Mouse (Mus musculus) heart, adult 8-10 months (tissue): Measurements from ENCODE around the gene Entpd3. TPM values are rescaled to one million over a fixed set of nuclear protein-coding genes. Genes with fewer than 3 reads are reported as not detected.

Experiments used
- DNase-seq: peaks from one replicate; pipeline ENCODE4 v3.0.0; 2022; ENCODE audit warnings: low spot score
- total RNA-seq, 4 experiments: library from RNA; stranded (reverse); gene quantifications; 2 replicates each; pipeline ENCODE4 v1.2.4; 2022

The Entpd3 gene
- total RNA-seq, 4 experiments from 2014 or later = not detected

- DNase-seq = no peak
These were observed 40.2 kb downstream of the Entpd3 start for GRCm38 (mm10) chr9:120579808-120580207.

- peak; percentile 52 for DNase-seq
These were observed 42.5 kb downstream of the Entpd3 start for GRCm38 (mm10) chr9:120581941-120582618.

DNA sequence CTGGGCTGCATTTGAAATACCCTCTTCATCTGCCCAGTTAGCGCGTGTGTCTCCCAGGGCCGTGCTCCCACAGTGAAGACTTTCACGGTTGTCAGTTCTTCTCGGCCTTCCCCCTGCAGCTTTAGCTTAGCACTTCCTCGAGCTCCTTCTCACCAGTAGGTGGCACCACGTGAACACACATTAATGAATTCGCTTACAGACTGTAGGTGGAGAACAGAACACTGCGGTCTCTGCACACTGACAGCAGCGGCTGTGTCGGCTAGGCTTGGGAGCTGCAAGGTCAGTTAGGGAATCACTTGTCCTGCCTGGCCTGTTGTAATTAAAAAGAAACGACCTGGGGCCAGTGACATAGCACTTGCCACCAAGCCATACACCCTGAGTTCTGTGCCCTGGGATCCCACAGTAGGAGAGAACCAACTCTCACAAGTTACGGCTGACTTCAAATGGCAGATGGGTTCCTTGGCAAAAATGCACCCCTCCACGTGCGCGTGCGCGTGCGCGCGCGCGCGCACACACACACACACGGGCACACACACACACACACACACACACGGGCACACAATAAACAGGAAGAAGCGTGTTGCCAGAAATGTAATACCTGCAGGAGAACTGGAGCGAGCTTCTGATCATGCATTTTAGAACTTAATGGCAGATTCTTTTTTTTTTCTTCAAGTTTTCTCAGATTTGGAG lies 43.1 kb downstream of the Entpd3 start:
- DNase-seq = peak; percentile 90

DNA sequence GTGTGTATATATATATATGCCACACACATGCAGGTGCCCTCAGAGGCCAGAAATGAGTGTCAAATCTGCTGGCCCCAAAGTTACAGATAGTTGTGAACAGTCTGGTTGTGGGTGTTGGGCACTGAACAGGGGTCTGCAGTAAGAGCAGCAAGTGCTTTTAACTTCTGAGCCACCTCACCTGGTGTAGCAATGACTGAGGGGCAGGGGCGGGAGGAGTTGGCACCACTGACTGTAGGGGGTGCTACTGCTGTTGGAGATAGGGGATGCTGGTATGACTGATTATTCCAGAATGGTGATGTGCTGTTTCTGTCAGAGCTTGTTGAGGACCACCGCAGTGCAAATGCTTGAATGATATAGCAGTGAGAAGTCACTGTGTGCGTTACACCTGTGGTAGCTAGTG lies 43.7 kb downstream of the Entpd3 start:
- DNase-seq = no peak

DNA sequence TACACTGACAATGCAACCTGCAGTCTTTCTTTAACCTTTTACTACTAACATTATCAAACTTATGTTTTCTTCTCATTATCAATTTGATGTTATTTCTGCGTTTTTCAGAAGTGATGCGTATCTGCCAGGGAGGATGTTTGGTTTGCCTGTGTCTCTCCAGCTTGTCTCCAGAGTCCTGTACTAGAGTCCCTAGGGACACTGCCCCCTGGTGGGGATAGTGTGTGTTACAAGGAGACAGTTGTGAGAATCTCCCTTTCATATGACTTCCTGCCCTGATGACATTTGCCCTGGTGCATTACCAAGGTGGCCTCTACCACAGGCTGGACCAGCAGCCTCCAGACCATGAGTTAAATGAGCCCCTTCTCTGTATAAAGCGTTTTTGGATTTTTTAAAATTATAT lies 46.9 kb downstream of the Entpd3 start:
- peak; percentile 64 for DNase-seq

DNA sequence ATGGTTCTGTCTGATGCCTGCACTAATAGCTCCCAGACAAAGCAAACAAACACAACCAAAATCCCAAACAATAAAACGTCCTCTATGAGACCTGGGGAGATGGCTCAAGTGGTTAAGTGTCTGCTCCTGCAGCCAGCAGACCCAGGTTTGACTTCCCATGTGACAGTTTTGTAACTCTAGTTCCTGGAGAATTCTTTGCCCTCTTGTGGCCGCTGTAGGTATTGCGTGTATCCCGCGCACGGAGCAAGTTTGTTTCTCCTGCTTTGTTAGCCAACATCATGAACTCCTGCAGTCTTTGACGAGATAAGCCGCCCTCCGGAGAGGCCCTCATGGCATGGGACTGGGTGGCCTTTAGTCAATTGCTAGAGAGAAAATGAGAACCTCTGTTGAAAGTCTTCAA lies 51.9 kb downstream of the Entpd3 start:
- DNase-seq = peak; percentile 64

DNA sequence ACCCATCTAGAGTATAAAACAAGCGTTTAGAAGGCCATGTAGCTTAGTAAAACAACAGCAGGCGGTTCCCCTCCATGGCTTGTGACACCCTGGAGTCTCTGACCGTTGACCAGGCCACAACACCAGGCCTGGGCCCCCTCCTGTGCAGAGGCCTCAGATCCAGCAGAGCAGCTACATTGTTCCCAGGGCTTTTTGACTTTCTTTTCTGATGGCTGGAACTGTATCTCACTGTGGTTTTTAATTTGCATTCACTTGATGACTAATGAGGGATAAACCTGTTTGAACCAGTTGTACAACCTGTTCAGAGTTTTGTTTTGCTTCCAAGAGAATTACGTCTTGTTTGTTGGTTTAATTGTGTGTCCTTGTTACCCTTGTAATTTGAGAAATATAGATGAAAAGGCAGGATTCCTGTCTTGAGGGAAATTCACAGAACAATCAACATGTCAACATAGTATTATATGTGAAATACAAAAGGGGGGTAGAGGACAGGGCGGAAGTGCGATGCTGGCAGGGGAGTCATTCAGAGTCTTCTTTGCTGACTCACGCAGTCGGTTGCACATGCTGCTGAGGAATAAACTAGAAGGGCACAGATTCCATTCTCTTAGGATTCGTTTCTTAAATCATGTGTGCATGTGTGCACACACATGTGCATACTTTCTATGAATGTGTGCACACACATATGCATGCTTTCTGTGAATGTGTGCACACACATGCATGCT lies 53.9 kb downstream of the Entpd3 start:
- DNase-seq = no peak

DNA sequence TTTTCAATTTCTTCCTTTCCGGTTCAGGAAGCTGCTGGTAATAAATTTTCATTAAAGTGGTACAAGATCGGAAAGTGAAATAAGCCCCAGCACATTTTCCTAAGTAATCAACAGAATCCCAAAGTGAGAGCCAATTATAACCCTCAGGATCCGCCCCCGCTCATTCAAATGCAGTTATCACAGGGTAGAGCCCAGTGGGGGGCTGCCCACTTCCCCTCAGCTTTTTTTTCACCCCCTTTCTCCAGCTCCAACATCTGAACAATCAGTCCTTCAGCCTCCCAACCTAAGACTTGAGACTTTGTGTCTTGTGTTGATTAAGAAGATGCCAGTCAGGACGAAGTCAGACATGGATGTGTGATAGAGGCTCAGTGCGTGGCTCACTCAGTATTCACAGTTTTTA lies 55.2 kb downstream of the Entpd3 start:
- DNase-seq = no peak

DNA sequence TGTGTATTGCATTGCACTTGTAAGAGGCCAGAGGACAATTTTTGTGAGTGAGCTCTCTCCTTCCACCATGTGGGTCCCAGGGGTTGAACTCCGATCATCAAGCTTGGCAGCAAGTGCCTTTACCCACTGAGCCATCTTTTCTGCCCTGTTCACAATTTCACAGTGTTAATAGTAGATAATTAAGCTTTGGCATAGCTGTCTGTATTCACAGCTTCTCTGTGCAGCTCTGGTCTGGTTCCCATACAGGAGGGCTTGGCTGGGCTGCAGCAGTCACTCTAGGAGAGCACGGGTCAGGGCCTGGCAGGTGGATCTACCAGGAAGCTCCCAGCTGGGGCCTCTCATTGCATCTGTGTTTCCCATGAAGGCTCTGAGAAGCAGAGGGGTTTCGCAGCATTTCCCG lies 55.7 kb downstream of the Entpd3 start:
- DNase-seq = no peak

GRCm38 (mm10) chr9:120601488-120602171 lies 62.0 kb downstream of the Entpd3 start:
- peak; percentile 69 for DNase-seq

DNA sequence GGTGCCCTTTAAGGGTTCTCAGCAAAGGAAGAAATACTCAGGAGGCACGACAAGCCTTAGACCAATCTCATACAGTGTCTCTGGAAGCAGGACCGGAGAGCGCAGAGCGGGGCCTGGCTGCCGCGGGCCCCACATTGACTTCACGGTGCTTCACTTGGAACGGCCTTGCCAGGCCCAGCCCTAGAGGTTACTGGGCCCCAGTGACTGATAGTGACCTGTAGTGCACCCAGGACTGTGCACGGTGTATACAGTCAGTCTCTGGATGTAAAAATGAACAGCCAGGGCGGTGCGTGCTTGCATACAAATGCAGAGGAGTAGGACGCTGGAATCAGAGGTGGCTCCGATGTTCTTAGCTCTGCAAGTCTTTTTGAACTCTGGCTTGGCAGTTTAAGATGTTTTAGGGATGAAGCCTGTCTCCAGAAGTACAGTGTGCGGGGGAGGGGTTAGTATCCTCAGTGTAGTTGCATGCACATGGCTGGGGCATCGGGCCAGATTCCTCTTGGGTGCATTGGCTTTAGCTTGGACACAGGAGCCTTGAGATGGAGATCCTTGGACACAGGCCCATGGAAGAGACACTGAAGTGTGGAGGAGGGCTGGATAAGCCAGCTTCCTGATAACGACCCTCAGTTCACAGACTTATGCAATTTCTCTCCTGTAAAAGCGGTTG lies 62.7 kb downstream of the Entpd3 start:
- peak; percentile 6 for DNase-seq

- peak; percentile 91 for DNase-seq
These were observed 63.4 kb downstream of the Entpd3 start for GRCm38 (mm10) chr9:120602839-120603511.

DNA sequence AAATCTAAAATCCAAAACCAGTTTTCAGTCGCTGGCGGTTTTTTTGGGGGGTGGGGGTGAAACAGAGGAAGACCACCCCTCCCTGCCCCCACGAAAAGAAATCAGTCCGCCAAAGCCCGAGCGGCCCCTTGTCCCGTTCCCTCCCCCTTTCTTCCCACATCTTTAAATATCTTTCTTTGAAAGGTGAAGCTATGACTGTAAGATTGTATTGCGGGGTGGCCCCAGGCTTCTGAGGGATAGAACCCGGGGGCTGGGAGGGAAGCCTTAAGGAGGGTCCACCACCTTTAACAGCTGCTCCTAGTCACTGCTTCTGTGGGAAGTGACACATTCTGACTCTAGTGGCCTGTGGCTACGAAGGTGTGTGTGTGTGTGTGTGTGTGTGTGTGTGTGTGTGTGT lies 63.9 kb downstream of the Entpd3 start:
- DNase-seq = no peak

GRCm38 (mm10) chr9:120603956-120604355 lies 64.3 kb downstream of the Entpd3 start:
- no peak for DNase-seq

DNA sequence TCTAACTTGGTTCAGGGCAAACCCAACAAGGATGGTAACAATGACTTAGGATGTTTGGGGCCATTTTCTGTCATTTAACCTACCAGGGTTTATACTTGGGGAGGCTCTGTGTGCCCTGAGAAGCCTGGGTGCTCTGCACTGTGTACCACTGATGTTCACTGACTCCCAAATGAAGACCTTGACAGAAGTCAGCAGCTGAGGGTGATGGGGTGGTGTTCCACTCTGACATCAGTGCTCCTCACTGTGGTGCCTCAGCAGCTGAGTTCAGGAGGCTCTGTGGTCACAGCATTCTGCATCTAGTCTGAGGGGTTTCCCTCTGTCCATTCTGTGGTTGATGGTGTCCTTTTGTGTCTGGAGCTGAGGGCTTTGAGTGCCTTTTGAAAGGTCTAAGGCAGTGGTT lies 71.4 kb downstream of the Entpd3 start:
- DNase-seq = no peak

DNA sequence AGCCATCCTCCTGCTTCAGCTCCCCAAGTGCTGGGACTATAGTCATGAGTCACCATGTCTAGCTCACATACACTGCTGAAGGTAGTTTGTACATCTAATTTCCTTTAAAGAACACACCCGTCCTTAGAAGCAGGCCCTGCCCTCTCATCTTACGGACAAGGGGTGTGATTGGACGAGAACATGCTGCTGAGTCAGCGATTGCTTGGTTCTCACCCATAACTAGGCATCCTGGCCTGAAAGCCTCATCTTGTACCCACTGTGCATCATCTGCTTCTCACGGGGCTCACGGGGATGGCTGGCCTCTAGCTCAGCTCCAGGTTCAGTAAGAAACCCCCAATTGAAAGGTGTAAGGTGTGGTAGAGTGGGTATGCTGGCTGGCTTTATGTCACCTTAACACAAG lies 74.4 kb downstream of the Entpd3 start:
- no peak for DNase-seq

Other genes starting within 250 kb of the Entpd3 start
- 1 to 10 TPM; 5.1 to 6.9 (median 6.3) TPM for gene Myrip, start 238.3 kb upstream of the Entpd3 start, total RNA-seq
- 10 to 100 TPM; 61.1 to 80.7 (median 65.7) TPM for gene Eif1b, start 47.6 kb upstream of the Entpd3 start, total RNA-seq
- 100 to 1,000 TPM; 266 to 316 (median 288) TPM for gene Rpl14, start 31.6 kb downstream of the Entpd3 start, total RNA-seq